ENCODE assay signal across 8 mouse cellular contexts in the genomic region with DNA sequence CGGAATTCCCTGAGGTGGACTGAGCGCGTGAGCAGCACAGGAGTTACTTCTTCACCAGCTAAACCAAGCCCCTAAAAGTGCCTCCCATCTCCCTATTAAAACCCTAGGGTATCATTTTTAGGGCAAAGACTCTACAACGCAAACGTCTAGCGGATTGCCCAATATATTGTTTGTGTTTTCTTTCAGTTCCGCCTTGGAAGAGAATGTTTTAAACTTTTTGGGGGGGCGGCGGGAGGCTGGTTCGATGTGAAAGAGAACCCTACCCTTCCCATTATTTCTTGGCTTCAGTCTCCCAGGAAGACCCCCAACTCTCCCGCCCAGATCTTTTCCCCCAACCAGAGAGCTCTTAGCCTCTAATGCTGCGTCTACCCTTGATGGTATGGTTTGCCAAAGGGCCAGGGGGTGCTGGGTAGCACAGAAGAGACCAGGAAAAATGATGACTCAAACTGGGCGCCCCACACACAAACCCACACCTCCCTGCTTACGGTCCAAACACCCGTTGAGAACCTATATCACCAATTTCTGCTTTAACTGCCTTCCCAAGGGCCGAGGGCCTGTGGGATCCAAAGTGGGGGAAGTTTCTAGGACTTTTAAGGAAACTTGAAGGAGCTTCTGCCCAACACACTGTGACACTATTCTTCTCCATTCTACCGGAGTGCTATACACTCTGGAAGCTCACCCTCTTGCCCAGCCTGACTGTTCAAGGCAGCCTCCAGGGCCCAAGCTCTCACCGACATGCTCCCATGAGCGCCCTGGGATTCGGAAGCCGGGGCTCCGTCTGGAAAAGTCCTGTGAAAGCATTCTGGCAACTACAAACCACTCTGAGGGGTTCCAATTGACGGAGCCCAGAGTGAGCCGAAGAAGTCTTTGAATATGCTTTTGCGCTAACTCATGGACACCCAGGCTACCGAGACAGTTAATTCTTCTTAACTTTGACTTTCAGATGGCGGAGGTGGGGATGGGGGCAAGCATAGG.
DNase-seq lines count a peak whose midpoint lies in the region; ATAC-seq and TF ChIP-seq lines count a peak whose summit lies in the region.

No protein-coding gene starts in this region.

- H3K36me3 ChIP-seq in spleen, adult 2 months (ENCODE audit: control insufficient read depth, insufficient read depth, low read length) = no peaks in the 10 kb centered on the region
- no peaks in the 10 kb centered on the region for H3K36me3 ChIP-seq in hindbrain, embryonic 16.5 days (ENCODE audit: control insufficient read depth, insufficient read depth, low read length)
- no peaks in the 10 kb centered on the region for H3K36me3 ChIP-seq in stomach, embryonic 15.5 days

- H3K27ac ChIP-seq in spleen, adult 2 months (ENCODE audit: insufficient read depth, low read length) = no peak overlapping the region; the same call in 1 of the 2 replicates
- peak overlapping the region; percentile 91 for H3K27ac ChIP-seq in hindbrain, embryonic 16.5 days (ENCODE audit: low read depth, low read length)
- H3K27ac ChIP-seq in stomach, embryonic 15.5 days = peak overlapping the region; percentile 89

- no peak for DNase-seq in spleen, adult 2 months (ENCODE audit: low read depth in 1 of 2, low spot score in 2 of 2)
- DNase-seq in spleen, postnatal 14 days (ENCODE audit: low spot score in 2 of 2) = no peak
- DNase-seq in embryo, embryonic 11 days = peak; percentile 48
- DNase-seq in lung, postnatal 10 days = peak; percentile 39
- DNase-seq in layer of hippocampus, adult 8-10 months (ENCODE audit: low spot score in 2 of 2) = no peak
- DNase-seq in left cerebral cortex, postnatal 14 days (ENCODE audit: low spot score in 2 of 2) = no peak

- H3K4me1 ChIP-seq in spleen, adult 2 months (ENCODE audit: control insufficient read depth, insufficient read depth, insufficient read length) = peaks cover 8% of the 10 kb centered on the region; the same call in 1 of the 2 replicates
- H3K4me1 ChIP-seq in hindbrain, embryonic 16.5 days (ENCODE audit: control insufficient read depth, insufficient read depth, low read depth, low read length) = peaks cover 22% of the 10 kb centered on the region
- 0 out of 2 replicates have a peak, but pooled peaks cover 11% of the 10 kb centered on the region for H3K4me1 ChIP-seq in stomach, embryonic 15.5 days

- TF ChIP-seq CTCF in spleen, adult 2 months (IDR thresholded peaks at IDR 0.05; ENCODE audit: extremely low read depth, insufficient read depth, insufficient read length, insufficient replicate concordance) = no peak

- intact Hi-C loops in left cerebral cortex, postnatal 14 days (cut with DNase I) = loop anchor here (2.0 to 10.0 kb wide), 6 partner anchors 143 to 1591 kb away; partner anchors contain the start of gene Meis1

- no peak for ATAC-seq in hindbrain, embryonic 16.5 days
- ATAC-seq in stomach, embryonic 15.5 days (ENCODE audit: insufficient read depth, low FRiP score, low read depth) = no peak

- H3K4me2 ChIP-seq in hindbrain, embryonic 16.5 days (ENCODE audit: low read length) = peak overlapping the region; percentile 84
- peak overlapping the region; percentile 86 for H3K4me2 ChIP-seq in stomach, embryonic 15.5 days

- H3K4me3 ChIP-seq in spleen, adult 2 months (ENCODE audit: extremely low read depth, insufficient read depth, insufficient read length) = peak overlapping the region; percentile 36; the same call in 1 of the 2 replicates
- H3K4me3 ChIP-seq in hindbrain, embryonic 16.5 days (ENCODE audit: low read length) = peak overlapping the region; percentile 38
- H3K4me3 ChIP-seq in stomach, embryonic 15.5 days (replicated peaks) = peak overlapping the region; percentile 47

- H3K9ac ChIP-seq in hindbrain, embryonic 16.5 days (ENCODE audit: low read depth, low read length) = peak overlapping the region; percentile 63
- peak overlapping the region; percentile 65; the same call in 1 of the 2 replicates for H3K9ac ChIP-seq in stomach, embryonic 15.5 days

- WGBS in spleen, adult 2 months = 13% methylated on average over 27 of the region's 27 CpGs
- WGBS in hindbrain, embryonic 16.5 days = 7% methylated on average over 27 of the region's 27 CpGs
- 23% methylated on average over 27 of the region's 27 CpGs for WGBS in stomach, embryonic 15.5 days

- TF ChIP-seq POLR2A in spleen, adult 2 months (IDR thresholded peaks at IDR 0.05; ENCODE audit: low read depth, low read length) = no peak

- no peaks in the 10 kb centered on the region for H3K9me3 ChIP-seq in hindbrain, embryonic 16.5 days (ENCODE audit: control insufficient read depth, low read length)
- no peaks in the 10 kb centered on the region for H3K9me3 ChIP-seq in stomach, embryonic 15.5 days

- H3K27me3 ChIP-seq in spleen, adult 2 months (ENCODE audit: control insufficient read depth, insufficient read depth, low read length) = peaks cover 30% of the 10 kb centered on the region
- no peaks in the 10 kb centered on the region for H3K27me3 ChIP-seq in hindbrain, embryonic 16.5 days (replicated peaks; ENCODE audit: control insufficient read depth, insufficient read depth, low read length)
- H3K27me3 ChIP-seq in stomach, embryonic 15.5 days (replicated peaks) = no peaks in the 10 kb centered on the region

Comparison
In these comparisons a context has a peak if more than half of its experiments do, and no peak if none do; other contexts are left out.
1. DNase-seq: peak in embryo, embryonic 11 days (single experiment) and lung, postnatal 10 days (single experiment); none in spleen, adult 2 months (0 of 2), spleen, postnatal 14 days (0 of 2), layer of hippocampus, adult 8-10 months (0 of 2) and left cerebral cortex, postnatal 14 days (0 of 2).
2. Peak in every context shown above with its lines, with median percentiles within 50 percentile points of each other: H3K4me3 ChIP-seq.